Mouse (Mus musculus) CD4-positive, CD25-positive, alpha-beta regulatory T cell, adult 4 months (primary cell): ENCODE results near the gene Rtf2. TPM values are rescaled to one million over a fixed set of nuclear protein-coding genes. Genes with fewer than 3 reads are reported as not detected.

Experiments used
- ATAC-seq: one replicate; pipeline ENCODE4 v1.8.0; 2017
- polyA plus RNA-seq, 2 experiments: library from polyadenylated mRNA; unstranded; fragments of 100-300 nt; shearing (Covaris generic); gene quantifications; one replicate each; pipeline ENCODE4 v1.2.1; 2017

Gene Rtf2
- 100 to 1,000 TPM; 139 to 161 TPM for polyA plus RNA-seq

DNA sequence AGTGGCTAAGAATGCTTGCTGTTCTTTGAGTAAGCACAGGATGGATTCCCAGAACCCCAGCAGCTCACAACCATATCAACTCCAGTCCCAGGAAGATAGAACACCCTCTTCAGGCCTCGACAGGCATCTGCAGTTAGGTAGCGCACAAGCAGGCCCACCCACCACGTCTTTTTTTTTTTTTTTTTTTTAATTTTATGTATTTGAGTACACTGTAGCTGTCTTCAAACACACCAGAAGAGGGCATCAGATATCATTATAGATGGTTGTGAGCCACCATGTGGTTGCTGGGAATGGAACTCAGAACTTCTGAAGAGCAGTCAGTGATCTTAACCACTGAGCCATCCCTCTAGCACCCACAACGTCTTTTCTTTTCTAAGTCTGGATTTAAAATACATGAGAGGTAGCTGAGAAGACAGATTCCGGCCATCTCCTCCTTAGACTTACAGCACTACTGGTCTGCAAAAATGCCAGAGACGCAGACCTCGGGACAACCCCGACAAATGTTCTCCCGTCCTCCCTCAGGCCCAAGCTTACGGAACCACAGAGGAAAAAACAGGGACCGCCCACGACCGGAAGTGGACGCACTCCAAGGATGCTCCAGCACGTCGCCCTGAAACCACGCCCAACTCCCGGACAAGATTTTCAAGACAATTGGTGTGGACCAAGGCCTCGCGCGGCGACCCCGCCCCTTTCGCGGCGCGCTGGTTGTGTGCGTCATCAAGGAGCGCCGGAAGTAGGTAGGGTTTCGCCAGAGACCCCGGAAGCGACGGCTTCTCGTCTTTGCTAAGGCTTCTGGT is at the start of gene Rtf2:
Gene Rtf2, plus strand, starts transcription at position 714 of the 797 bp plus-strand sequence.
- ATAC-seq = peak; percentile 83

DNA sequence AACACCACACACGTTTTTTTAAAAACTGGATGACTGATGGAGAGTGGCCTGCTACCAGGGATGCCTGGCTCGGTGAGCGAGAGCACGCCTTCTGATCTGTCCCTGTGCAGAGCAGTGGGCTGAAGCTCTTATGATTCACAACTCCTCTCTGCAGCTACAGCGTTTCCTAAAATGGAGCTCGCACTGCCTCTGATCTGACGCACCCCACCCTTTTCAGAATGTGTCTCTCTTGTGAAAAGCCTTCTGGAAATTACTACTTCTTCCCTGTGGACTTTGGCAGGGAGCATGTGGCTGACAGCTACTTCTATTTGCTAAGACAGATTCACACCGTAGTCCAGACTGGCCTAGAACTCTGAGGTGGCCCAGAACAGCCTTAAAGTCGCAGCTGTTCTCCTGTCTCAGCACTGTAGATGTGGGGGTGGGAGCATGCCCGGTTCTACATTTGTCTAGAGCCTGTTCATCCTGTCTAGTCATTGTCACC is 48.3 kb upstream of the Rtf2 start:
- ATAC-seq = no peak

- peak; percentile 78 for ATAC-seq
Observed at GRCm38 (mm10) chr2:172393391-172394051, 46.8 kb upstream of the Rtf2 start, which contains the start of gene Cass4. Gene Cass4 (plus strand): TSS chr2:172393794.

DNA sequence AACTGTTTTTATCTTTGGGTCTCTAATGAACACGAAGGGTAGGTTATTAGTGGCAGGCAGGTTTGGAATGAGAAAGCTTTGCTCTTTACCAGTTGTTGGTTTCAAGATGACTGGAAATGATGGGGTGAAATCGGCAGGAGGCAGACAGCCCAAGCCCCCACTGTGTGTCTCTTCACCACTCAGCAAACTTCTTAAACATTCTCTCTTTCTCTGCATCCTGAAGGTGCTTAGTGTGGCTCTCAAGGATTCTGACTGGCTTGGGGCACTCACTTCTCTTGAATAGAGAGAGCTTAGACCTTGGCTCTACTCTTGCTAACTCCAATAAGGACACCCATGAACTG is 46.3 kb upstream of the Rtf2 start:
- no peak for ATAC-seq

GRCm38 (mm10) chr2:172394671-172395070 is 45.7 kb upstream of the Rtf2 start:
- ATAC-seq = no peak

- ATAC-seq = no peak
Observed at GRCm38 (mm10) chr2:172395961-172396360, 44.4 kb upstream of the Rtf2 start.

- ATAC-seq = peak; percentile 91
Observed at GRCm38 (mm10) chr2:172399901-172400300, 40.5 kb upstream of the Rtf2 start.

DNA sequence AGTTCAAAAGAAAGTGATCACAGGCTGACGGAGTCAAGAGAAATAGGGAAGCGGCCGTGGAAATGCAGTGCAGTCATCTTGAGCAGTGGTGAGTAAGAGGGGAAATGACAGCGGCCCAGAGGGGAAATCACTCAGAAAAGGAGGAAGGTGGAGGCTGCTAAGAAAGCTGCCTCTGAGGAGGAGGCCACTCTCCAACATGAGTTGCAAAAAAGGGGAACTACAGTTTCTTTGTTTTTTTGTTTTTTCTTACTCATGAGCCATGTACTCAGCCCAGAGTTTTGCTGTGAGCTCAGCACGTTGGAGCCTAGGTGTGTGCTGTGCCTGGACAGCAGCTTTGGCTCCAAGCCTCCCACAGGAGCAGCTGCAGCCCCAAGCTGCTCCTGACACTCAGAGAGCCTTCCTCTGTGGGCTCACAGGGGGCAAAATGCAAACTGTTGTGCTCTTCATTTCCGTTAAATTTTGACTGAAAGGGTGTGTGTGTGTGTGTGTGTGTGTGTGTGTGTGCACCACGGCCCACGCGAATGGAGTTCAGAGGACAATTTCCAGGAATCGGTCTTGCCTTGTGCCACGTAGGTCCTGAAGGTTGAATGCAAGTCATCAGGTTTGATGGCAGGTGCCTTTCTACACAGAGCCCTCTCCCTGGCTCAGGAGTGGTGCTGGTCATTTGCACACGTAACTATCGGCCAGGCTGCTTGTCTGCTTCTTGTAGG is 39.1 kb upstream of the Rtf2 start:
- ATAC-seq = peak; percentile 68

- ATAC-seq = no peak
Observed at GRCm38 (mm10) chr2:172404239-172404638, 36.1 kb upstream of the Rtf2 start.

DNA sequence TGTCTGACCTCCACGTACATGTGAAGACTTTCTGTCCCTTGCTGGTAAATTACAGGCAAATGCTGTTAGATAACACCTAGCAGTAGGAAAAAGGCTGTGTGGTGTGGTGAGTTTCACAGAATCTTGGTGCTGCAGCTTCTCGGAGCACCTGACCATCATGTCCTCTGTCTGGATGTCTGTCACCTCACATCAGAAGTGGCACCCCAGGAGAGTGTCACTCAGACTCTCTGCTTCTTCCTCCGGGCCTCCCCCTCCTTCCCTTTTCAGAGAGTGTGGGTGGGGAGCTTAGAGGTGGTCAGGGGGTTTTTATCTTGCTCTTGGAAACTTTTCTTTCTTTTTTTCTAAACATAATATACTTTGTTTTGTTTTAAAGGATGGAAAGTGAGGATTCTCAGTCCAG is 35.3 kb upstream of the Rtf2 start:
- peak; percentile 34 for ATAC-seq

DNA sequence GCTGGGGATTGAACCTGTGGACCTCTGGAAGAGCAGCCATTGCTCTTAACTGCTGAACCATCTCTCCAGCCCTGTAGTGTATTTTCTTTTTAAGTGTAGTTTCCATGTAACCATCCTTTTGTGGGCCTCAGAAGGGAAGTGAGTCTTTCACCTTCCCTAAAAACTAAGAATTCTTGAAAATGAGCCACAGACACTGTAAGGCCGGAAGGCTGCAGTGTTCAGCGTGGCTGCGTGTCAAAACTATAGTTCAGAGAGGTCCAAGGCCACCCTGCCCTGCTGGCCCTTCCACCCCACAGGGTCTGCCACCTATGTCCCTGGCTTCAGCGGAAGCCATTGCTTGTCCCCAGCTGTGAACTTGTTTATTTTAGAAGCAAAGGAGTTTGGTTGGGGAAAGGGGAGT is 34.2 kb upstream of the Rtf2 start:
- no peak for ATAC-seq

GRCm38 (mm10) chr2:172407499-172407898 is 32.9 kb upstream of the Rtf2 start:
- ATAC-seq = peak; percentile 44

GRCm38 (mm10) chr2:172410686-172411085 is 29.7 kb upstream of the Rtf2 start:
- ATAC-seq = no peak

- ATAC-seq = no peak
Observed at GRCm38 (mm10) chr2:172411091-172411490, 29.3 kb upstream of the Rtf2 start.

DNA sequence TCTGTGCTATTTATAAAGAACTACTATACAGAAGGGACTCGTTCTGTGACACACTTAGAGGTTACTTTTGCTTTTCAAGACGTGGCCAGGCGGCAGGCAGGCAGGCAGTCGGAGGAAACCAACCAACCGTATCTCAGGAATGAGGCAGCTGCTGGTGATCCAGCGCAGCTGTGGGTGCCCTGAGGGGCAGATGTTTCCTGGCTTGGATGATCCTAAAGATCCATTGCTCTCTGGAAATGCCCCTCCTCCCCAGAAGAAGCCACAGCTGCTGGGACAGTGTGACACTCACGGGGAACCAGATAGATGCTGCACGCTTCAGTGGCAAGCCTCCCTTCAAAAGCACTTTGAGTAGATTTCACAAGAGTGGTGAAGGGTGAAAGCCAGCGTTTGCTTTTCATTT is 27.9 kb upstream of the Rtf2 start:
- ATAC-seq = no peak

DNA sequence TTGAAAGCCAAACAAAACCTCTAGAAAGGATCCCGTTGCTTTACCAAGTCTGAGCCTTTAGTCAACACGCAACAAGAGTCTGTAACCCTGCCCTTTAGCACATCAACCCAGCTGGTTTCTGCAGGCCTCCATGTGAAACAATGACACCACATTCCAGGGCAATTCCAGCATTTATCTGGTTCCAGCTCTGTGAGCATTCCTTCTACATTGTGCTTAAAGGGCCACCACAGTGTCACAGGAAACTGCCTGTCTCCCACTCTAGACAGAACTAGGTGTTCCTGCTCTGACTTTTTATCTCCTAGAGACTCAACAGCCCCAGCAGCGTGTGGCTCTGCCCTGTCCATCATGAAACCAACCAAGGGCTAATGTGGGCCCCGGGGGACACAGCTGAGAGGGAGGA is 27.1 kb upstream of the Rtf2 start:
- ATAC-seq = no peak

DNA sequence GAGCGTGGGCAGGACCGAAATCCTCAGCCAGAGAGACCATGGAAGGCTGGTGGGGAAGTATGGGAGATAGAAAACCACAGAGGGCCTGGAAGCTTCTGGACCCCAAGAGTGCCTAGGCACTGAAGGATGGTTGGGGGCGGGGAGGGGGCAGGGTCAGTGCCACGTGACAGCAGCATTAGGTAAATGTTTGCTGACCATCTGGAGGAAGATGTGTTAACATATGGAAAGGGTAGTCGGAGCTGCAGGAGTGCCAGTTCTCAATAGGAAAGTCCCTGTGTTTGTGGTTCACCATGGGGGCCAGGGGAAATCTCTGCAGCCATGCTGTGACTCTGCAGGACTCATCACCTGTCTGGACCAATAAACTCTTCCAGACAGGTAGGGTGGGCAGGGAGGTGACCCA is 26.5 kb upstream of the Rtf2 start:
- ATAC-seq = no peak

- ATAC-seq = no peak
Observed at GRCm38 (mm10) chr2:172416218-172416617, 24.1 kb upstream of the Rtf2 start.

GRCm38 (mm10) chr2:172416876-172417275 is 23.5 kb upstream of the Rtf2 start:
- ATAC-seq = no peak

- ATAC-seq = no peak
Observed at GRCm38 (mm10) chr2:172418208-172418607, 22.1 kb upstream of the Rtf2 start.

GRCm38 (mm10) chr2:172430609-172431008 is 9.7 kb upstream of the Rtf2 start:
- no peak for ATAC-seq

- peak; percentile 93 for ATAC-seq
Observed at GRCm38 (mm10) chr2:172433746-172434145, 6.6 kb upstream of the Rtf2 start.

GRCm38 (mm10) chr2:172437371-172437952 is 2.9 kb upstream of the Rtf2 start:
- ATAC-seq = peak; percentile 35
